Comparison of ENCODE assay signal across 15 mouse cellular contexts in the genomic region with DNA sequence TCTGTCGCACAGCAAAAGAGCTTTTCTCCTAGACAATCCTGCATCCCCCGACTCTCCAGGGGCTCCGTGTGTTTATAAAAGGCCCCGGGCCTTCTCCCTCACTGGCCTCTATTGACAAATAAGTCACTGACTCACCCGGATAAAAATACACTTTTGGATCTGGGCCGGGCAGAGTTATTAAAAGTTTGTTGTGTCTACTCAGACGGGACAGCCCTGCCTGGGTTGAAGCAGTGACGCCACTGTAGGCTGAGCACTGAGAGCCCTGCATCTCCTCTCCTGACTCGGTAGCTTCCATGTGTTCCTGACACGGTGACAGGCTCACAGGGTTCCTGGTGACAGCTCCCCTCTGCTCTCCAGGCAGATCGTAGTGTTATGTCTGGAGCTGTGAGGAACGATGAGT. TPM values are rescaled to one million over a fixed set of nuclear protein-coding genes. Genes with fewer than 3 reads are reported as not detected.
DNase-seq lines count a peak whose midpoint lies in the region; ATAC-seq and TF ChIP-seq lines count a peak whose summit lies in the region.
"Had no signal": no experiment of that assay in that cellular context is flagged by ENCODE, and none has a peak within 500 bp of the region (broad histone marks: within the 10 kb centered on the region; RNA-seq: fewer than 3 reads in every experiment).

No protein-coding gene starts in this region.

- no peak overlapping the region for H3K4me3 ChIP-seq in heart, embryonic 10.5 days
- H3K4me3 ChIP-seq in heart, embryonic 15.5 days = no peak overlapping the region

- WGBS in heart, embryonic 10.5 days = 35% methylated on average over 12 of the region's 12 CpGs
- 22% methylated on average over 12 of the region's 12 CpGs for WGBS in heart, embryonic 15.5 days

- H3K4me1 ChIP-seq in heart, embryonic 10.5 days = peaks cover 34% of the 10 kb centered on the region
- H3K4me1 ChIP-seq in heart, embryonic 15.5 days (replicated peaks) = peaks cover 12% of the 10 kb centered on the region

- H3K9ac ChIP-seq in heart, embryonic 15.5 days = no peak overlapping the region
- H3K9ac ChIP-seq: forebrain, postnatal 0 days had no signal

- no peak for TF ChIP-seq POLR2A in brain, embryonic 14.5 days (IDR thresholded peaks at IDR 0.05; ENCODE audit: borderline replicate concordance, extremely low read depth, insufficient read depth, insufficient read length, poor library complexity, severe bottlenecking)

- peaks cover 32% of the 10 kb centered on the region for H3K27me3 ChIP-seq in heart, embryonic 10.5 days (ENCODE audit: insufficient read depth, poor library complexity, severe bottlenecking)
- H3K27me3 ChIP-seq in heart, embryonic 15.5 days = peaks cover 7% of the 10 kb centered on the region; the same call in 1 of the 2 replicates

- H3K9me3 ChIP-seq in heart, embryonic 10.5 days = no peaks in the 10 kb centered on the region
- no peaks in the 10 kb centered on the region for H3K9me3 ChIP-seq in heart, embryonic 15.5 days (replicated peaks)

- 0 out of 2 replicates have a peak overlapping the region, but pooled peaks have one; percentile 29 for H3K4me2 ChIP-seq in heart, embryonic 15.5 days

- peak; percentile 97 for DNase-seq in heart, adult 11 months
- no peak for DNase-seq in heart, embryonic 10.5 days (ENCODE audit: low spot score)
- DNase-seq in brain, embryonic 14.5 days (ENCODE audit: low read depth) = peak; percentile 4
- peak; percentile 65 for DNase-seq in lung, postnatal 14 days
- DNase-seq in left cerebral cortex, adult 8-10 months (ENCODE audit: low spot score in 2 of 2) = no peak
- no peak for DNase-seq in urinary bladder, adult 18-20 months (ENCODE audit: low spot score in 2 of 2)
- DNase-seq: cerebellum, postnatal 14 days; forebrain, postnatal 0 days; left cerebral cortex, postnatal 4 days; right cerebral cortex, postnatal 4 days had no signal

- TF ChIP-seq CTCF in brain, embryonic 14.5 days (IDR thresholded peaks at IDR 0.05; ENCODE audit: borderline replicate concordance, extremely low read depth, insufficient read depth, insufficient read length) = no peak

- ATAC-seq in heart, embryonic 15.5 days (replicated peaks; ENCODE audit: insufficient number of reproducible peaks, insufficient read depth, low FRiP score, low read depth) = 0 out of 2 replicates have a peak, but pooled peaks have one; percentile 32
- ATAC-seq in erythroblast, adult 5-6 weeks (replicated peaks; ENCODE audit: low FRiP score, poor library complexity, severe bottlenecking) = no peak
- ATAC-seq: forebrain, postnatal 0 days; hindbrain, embryonic 16.5 days; midbrain, embryonic 16.5 days had no signal

- no peaks in the 10 kb centered on the region for H3K36me3 ChIP-seq in heart, embryonic 10.5 days
- H3K36me3 ChIP-seq in heart, embryonic 15.5 days = no peaks in the 10 kb centered on the region

- H3K27ac ChIP-seq in heart, embryonic 10.5 days = no peak overlapping the region
- H3K27ac ChIP-seq in heart, embryonic 15.5 days = peak overlapping the region; percentile 34; the same call in 1 of the 2 replicates

RNA-seq across cellular contexts. Expression of a gene that starts 24.7 kb away (rescaled TPM):
- polyA plus RNA-seq in heart, embryonic 10.5 days (2016; fragmentation: Nextera tagmentation; extraction: Ambion mirVana) = 0.53 and 2.0 TPM in 2 replicates
- 0.20 and 0.37 TPM in 2 replicates for polyA plus RNA-seq in brain, embryonic 14.5 days (2012; rRNA removed)
- 0.34 and 0.94 TPM in 2 replicates for polyA plus RNA-seq in heart, embryonic 15.5 days (2015; fragmentation: Nextera tagmentation; extraction: Ambion mirVana)
- under 1 TPM; 0.13 to 0.34 (median 0.15) TPM for total RNA-seq in left cerebral cortex, adult 8-10 months (2022)
- total RNA-seq in erythroblast, adult 5-6 weeks (2015; ENCODE audit: low replicate concordance) = not detected in 2 replicates
- total RNA-seq in erythroblast, adult 5-6 weeks (2017; ENCODE audit: low replicate concordance) = not detected in 2 replicates
- total RNA-seq: neutrophil, adult 5-6 weeks had no signal
- polyA plus RNA-seq: forebrain, postnatal 0 days had no signal

RNA-seq across cellular contexts. Expression of a gene that starts 36.4 kb away (rescaled TPM):
- polyA plus RNA-seq in heart, embryonic 10.5 days (2016; fragmentation: Nextera tagmentation; extraction: Ambion mirVana) = 12.4 and 14.8 TPM in 2 replicates
- 1.4 and 3.5 TPM in 2 replicates for polyA plus RNA-seq in brain, embryonic 14.5 days (2012; rRNA removed)
- polyA plus RNA-seq in heart, embryonic 15.5 days (2015; fragmentation: Nextera tagmentation; extraction: Ambion mirVana) = 6.4 and 8.5 TPM in 2 replicates
- 1 to 10 TPM; 1.2 to 2.2 (median 1.9) TPM for total RNA-seq in left cerebral cortex, adult 8-10 months (2022)
- total RNA-seq in erythroblast, adult 5-6 weeks (2015; ENCODE audit: low replicate concordance) = not detected in 2 replicates
- total RNA-seq in erythroblast, adult 5-6 weeks (2017; ENCODE audit: low replicate concordance) = not detected in 2 replicates
- total RNA-seq: neutrophil, adult 5-6 weeks had no signal

RNA-seq across cellular contexts. Expression of a gene that starts 44.2 kb away (rescaled TPM):
- polyA plus RNA-seq in heart, embryonic 10.5 days (2016; fragmentation: Nextera tagmentation; extraction: Ambion mirVana) = 57.0 and 58.7 TPM in 2 replicates
- 81.0 and 120 TPM in 2 replicates for polyA plus RNA-seq in brain, embryonic 14.5 days (2012; rRNA removed)
- 29.7 and 38.2 TPM in 2 replicates for polyA plus RNA-seq in heart, embryonic 15.5 days (2015; fragmentation: Nextera tagmentation; extraction: Ambion mirVana)
- 10 to 100 TPM; 33.9 to 43.3 (median 41.4) TPM for total RNA-seq in left cerebral cortex, adult 8-10 months (2022)
- 1.5 and 3.5 TPM in 2 replicates for total RNA-seq in erythroblast, adult 5-6 weeks (2015; ENCODE audit: low replicate concordance)
- total RNA-seq in erythroblast, adult 5-6 weeks (2017; ENCODE audit: low replicate concordance) = 2.2 and 21.7 TPM in 2 replicates

Comparison
In these comparisons a context has a peak if more than half of its experiments do, and no peak if none do; other contexts are left out.
1. DNase-seq: peak in heart, adult 11 months (single experiment), brain, embryonic 14.5 days (single experiment) and lung, postnatal 14 days (single experiment); none in heart, embryonic 10.5 days (single experiment), left cerebral cortex, adult 8-10 months (0 of 2) and urinary bladder, adult 18-20 months (0 of 2).